Mouse (Mus musculus) heart, adult 2 months (tissue): ENCODE data around the gene Ndufs2.

Experiments used
- CTCF ChIP-seq: fragments of 200-600 bp; IDR thresholded peaks from 2 replicates; pipeline ENCODE4 v1.8.1; 2022; ENCODE audit warnings: antibody characterized with exemption, mild to moderate bottlenecking, moderate library complexity
- POLR2A ChIP-seq: fragments of 200-500 bp; IDR thresholded peaks from 2 replicates; pipeline ENCODE4 v1.6.1; 2011; ENCODE audit warnings: mild to moderate bottlenecking, low read depth, low read length, control low read depth; ENCODE audit not compliant: insufficient read depth

- TF ChIP-seq POLR2A (no peak), CTCF (no peak)
Observed at GRCm38 (mm10) chr1:171283188-171284160, 32.3 kb upstream of the Ndufs2 start.
